10 mouse cellular contexts compared by ENCODE assay signal in the genomic region with DNA sequence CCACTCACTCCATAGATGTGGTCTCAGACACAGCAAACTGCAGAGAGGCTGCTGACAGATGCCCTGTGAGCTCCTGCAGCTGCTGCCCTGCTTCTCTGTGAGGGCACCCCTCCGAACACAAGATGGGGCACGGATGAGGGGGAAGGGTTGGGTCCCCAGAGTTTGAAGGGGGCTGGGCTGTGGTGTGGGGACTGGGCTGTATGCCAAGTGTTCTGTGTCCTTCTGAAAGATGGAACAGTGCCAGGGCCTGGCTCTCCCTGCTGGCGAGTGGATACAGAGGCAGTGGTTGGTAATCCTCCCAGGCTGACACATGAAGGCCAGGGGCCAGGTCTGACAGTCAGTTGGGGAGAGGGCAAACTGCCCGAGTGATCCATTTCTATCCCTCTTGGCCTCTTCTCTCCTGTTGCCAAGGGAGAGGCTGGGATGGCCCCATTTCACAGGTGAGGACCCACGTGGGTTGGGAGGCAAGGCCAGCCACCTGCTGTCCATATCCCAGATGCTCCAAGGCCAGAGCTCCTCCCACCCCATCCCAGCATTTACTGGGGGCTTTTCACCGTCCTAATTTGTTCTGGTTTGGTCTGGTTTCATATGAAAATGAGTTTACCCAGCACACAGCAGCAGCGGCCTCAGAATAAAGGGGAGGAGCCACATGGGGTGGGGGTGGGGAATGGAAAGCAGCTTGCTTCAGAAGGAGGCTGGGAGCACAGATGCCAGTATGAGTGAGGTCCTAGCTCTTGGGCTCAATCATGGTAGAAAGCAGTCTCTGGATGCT.
A peak's percentile ranks its signal among the peaks of the same experiment; 100 is the strongest.
DNase-seq lines count a peak whose midpoint lies in the region; ATAC-seq and TF ChIP-seq lines count a peak whose summit lies in the region.
"Had no signal": no experiment of that assay in that cellular context is flagged by ENCODE, and none has a peak within 500 bp of the region (broad histone marks: within the 10 kb centered on the region; RNA-seq: fewer than 3 reads in every experiment).

No protein-coding gene starts in this region.

- H3K4me2 ChIP-seq in forebrain, postnatal 0 days (ENCODE audit: low read depth) = no peak overlapping the region
- H3K4me2 ChIP-seq in midbrain, postnatal 0 days (ENCODE audit: low read depth, low read length, poor library complexity, severe bottlenecking) = no peak overlapping the region

- H3K27me3 ChIP-seq in forebrain, postnatal 0 days (ENCODE audit: insufficient read depth, low read length) = no peaks in the 10 kb centered on the region
- H3K27me3 ChIP-seq in midbrain, postnatal 0 days (ENCODE audit: insufficient read depth, low read length) = no peaks in the 10 kb centered on the region; the same call in 1 of the 2 replicates

- no peaks in the 10 kb centered on the region for H3K9me3 ChIP-seq in forebrain, postnatal 0 days (ENCODE audit: low read length)
- H3K9me3 ChIP-seq in midbrain, postnatal 0 days (ENCODE audit: low read length) = no peaks in the 10 kb centered on the region

- 0 out of 2 replicates have a peak, but pooled peaks have one; percentile 15 for TF ChIP-seq CTCF in forebrain, postnatal 0 days (IDR thresholded peaks at IDR 0.05; ENCODE audit: low read depth)
- peak; percentile 26; the same call in 1 of the 2 replicates for TF ChIP-seq CTCF in midbrain, postnatal 0 days (IDR thresholded peaks at IDR 0.05)

- H3K36me3 ChIP-seq in forebrain, postnatal 0 days (ENCODE audit: insufficient read depth) = no peaks in the 10 kb centered on the region
- no peaks in the 10 kb centered on the region for H3K36me3 ChIP-seq in midbrain, postnatal 0 days (ENCODE audit: insufficient read depth, low read length)

- 4% methylated on average over 7 of the region's 7 CpGs for WGBS in forebrain, postnatal 0 days
- 19% methylated on average over 7 of the region's 7 CpGs for WGBS in midbrain, postnatal 0 days

- H3K4me1 ChIP-seq in forebrain, postnatal 0 days (ENCODE audit: insufficient read depth) = peaks cover 5% of the 10 kb centered on the region; the same call in 1 of the 2 replicates
- H3K4me1 ChIP-seq in midbrain, postnatal 0 days (ENCODE audit: insufficient read depth, low read length) = 0 out of 2 replicates have a peak, but pooled peaks cover 4% of the 10 kb centered on the region

- no peak overlapping the region for H3K4me3 ChIP-seq in forebrain, postnatal 0 days (ENCODE audit: low read depth, low read length)
- no peak overlapping the region for H3K4me3 ChIP-seq in midbrain, postnatal 0 days (ENCODE audit: low read depth, low read length)

- no peak overlapping the region for H3K27ac ChIP-seq in forebrain, postnatal 0 days (ENCODE audit: low read depth, low read length)
- H3K27ac ChIP-seq in midbrain, postnatal 0 days (ENCODE audit: low read depth, low read length) = no peak overlapping the region

- ATAC-seq in forebrain, postnatal 0 days = peak; percentile 76
- peak; percentile 69 for ATAC-seq in midbrain, postnatal 0 days (ENCODE audit: low FRiP score)
- no peak for ATAC-seq in activated CD4-positive, CD25-positive, alpha-beta regulatory T cell, adult 4 months
- ATAC-seq: liver, postnatal 0 days had no signal

- peak; percentile 20 for DNase-seq in adrenal gland, adult 2 months
- DNase-seq in adrenal gland, postnatal 4 days (ENCODE audit: low spot score in 2 of 2) = no peak
- peak; percentile 39 to 69 for DNase-seq in left cerebral cortex, postnatal 10 days (ENCODE audit: extremely low spot score in 1 of 2, low spot score in 2 of 2)
- no peak for DNase-seq in left cerebral cortex, adult 8-10 months (ENCODE audit: low spot score in 2 of 2)
- DNase-seq in forebrain, postnatal 0 days = peak; percentile 74
- DNase-seq in midbrain, postnatal 0 days (ENCODE audit: low spot score) = peak; percentile 95
- no peak for DNase-seq in cerebellum, adult 9-10 months
- DNase-seq: kidney, adult 2 months; liver, postnatal 0 days had no signal

- H3K9ac ChIP-seq in forebrain, postnatal 0 days = no peak overlapping the region
- H3K9ac ChIP-seq in midbrain, postnatal 0 days (replicated peaks; ENCODE audit: low read length, poor library complexity, severe bottlenecking) = no peak overlapping the region; the same call in 1 of the 2 replicates
- H3K9ac ChIP-seq: liver, postnatal 0 days had no signal

- intact Hi-C loops in left cerebral cortex, postnatal 10 days (cut with DNase I) = no loop called here

Comparison
In these comparisons a context has a peak if more than half of its experiments do, and no peak if none do; other contexts are left out.
1. DNase-seq: peak in adrenal gland, adult 2 months (single experiment), left cerebral cortex, postnatal 10 days (2 of 2), forebrain, postnatal 0 days (single experiment) and midbrain, postnatal 0 days (single experiment); none in adrenal gland, postnatal 4 days (0 of 2), left cerebral cortex, adult 8-10 months (0 of 2) and cerebellum, adult 9-10 months (single experiment).